Mouse (Mus musculus) spleen, adult 2 months (tissue): Measurements from ENCODE around the gene Slc38a6.

Experiments
- CTCF ChIP-seq: fragments of 200-500 bp; IDR thresholded peaks from 2 replicates; pipeline ENCODE4 v1.5.1; 2011; ENCODE audit warnings: mild to moderate bottlenecking, inconsistent platforms; ENCODE audit not compliant: insufficient read depth, insufficient read length, insufficient replicate concordance; ENCODE audit errors: extremely low read depth
- POLR2A ChIP-seq: fragments of 200-500 bp; IDR thresholded peaks from 2 replicates; pipeline ENCODE4 v1.6.1; 2011; ENCODE audit warnings: low read depth, low read length, inconsistent platforms

DNA sequence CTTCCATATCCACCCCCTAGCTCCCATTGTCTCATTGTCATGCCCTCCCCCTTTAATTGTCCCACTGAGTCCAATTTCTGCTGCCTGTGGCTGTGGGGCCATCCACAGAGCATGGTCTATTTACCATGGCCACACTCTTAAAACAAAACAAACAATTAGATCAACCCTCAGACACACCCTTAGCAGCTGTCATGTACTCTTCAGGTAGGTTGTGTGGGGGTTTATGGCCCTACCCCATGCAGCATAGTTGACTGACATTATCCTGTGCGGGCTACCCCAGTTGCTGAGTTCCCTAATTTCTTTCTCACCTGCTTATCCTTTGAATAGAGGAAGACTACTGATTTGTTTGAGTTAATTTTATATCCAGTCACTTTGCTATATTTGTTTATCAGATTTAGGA is 26.2 kb upstream of the Slc38a6 start:
- TF ChIP-seq CTCF (no peak), POLR2A (no peak)
